In the genomic region with DNA sequence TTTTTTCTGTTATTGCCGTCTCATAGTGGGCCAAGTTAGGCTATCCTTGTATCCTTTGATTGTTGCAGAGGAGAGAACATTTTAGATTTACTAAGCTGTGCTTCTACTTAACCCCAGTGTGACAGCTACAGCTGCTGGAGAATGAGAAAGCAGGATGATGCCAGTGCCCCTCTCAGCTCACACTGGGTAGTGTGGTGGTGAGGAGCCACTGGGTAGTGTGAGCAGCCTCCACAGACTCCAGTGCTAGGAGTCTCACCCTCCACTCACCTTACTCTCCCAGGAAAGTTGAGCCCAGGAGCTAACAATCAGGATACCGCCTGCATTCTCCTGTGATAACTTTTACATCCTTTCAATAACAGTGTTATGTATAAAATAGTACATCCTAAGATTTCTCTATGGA, we compare ENCODE assay signal across 23 mouse cellular contexts.
DNase-seq lines count a peak whose midpoint lies in the region; ATAC-seq and TF ChIP-seq lines count a peak whose summit lies in the region.
"Had no signal": no experiment of that assay in that cellular context is flagged by ENCODE, and none has a peak within 500 bp of the region (broad histone marks: within the 10 kb centered on the region; RNA-seq: fewer than 3 reads in every experiment).

No protein-coding gene starts in this region.

- 64% methylated on average over 2 of the region's 2 CpGs for WGBS in midbrain, embryonic 10.5 days
- WGBS in midbrain, embryonic 14.5 days, result 58% methylated on average over 2 of the region's 2 CpGs
- 75% methylated on average over 2 of the region's 2 CpGs for WGBS in stomach, postnatal 0 days

- TF ChIP-seq EP300 in ES-Bruce4 (IDR thresholded peaks at IDR 0.05; ENCODE audit: insufficient read depth, low read depth, low read length), result no peak
- TF ChIP-seq EP300 in stomach, postnatal 0 days (optimal IDR thresholded peaks at IDR 0.05), result no peak

- peak; percentile 51 for DNase-seq in heart, adult 11 months
- DNase-seq in heart, postnatal 4 days, result no peak
- peak; percentile 26 for DNase-seq in midbrain, embryonic 10.5 days (ENCODE audit: low spot score)
- no peak for DNase-seq in midbrain, embryonic 14.5 days
- peak; percentile 9 for DNase-seq in stomach, postnatal 0 days (ENCODE audit: low spot score)
- DNase-seq: adrenal gland, adult 8-10 months; adrenal gland, postnatal 25 days; cerebellum, adult 11-12 months; cerebellum, adult 8-10 months; cerebellum, postnatal 10 days; cerebellum, postnatal 36 days; gastrocnemius, postnatal 10 days; gastrocnemius, postnatal 36 days had no signal

- H3K27ac ChIP-seq in midbrain, embryonic 10.5 days (replicated peaks), result peak overlapping the region; percentile 84
- H3K27ac ChIP-seq in midbrain, embryonic 14.5 days (replicated peaks; ENCODE audit: low read depth, low read length), result no peak overlapping the region
- H3K27ac ChIP-seq in ES-Bruce4 (ENCODE audit: insufficient read depth, low read length), result peak overlapping the region; percentile 4; the same call in 1 of the 2 replicates
- no peak overlapping the region for H3K27ac ChIP-seq in stomach, postnatal 0 days (replicated peaks)
- H3K27ac ChIP-seq: embryonic facial prominence, embryonic 13.5 days; forebrain, embryonic 13.5 days; hindbrain, embryonic 15.5 days had no signal

- no peaks in the 10 kb centered on the region for H3K27me3 ChIP-seq in midbrain, embryonic 10.5 days (ENCODE audit: low read depth, poor library complexity, severe bottlenecking)
- H3K27me3 ChIP-seq in midbrain, embryonic 14.5 days (ENCODE audit: control insufficient read depth, insufficient read depth, low read length), result no peaks in the 10 kb centered on the region
- no peaks in the 10 kb centered on the region for H3K27me3 ChIP-seq in ES-Bruce4 (ENCODE audit: control insufficient read depth, insufficient read depth, low read length, poor library complexity, severe bottlenecking)
- no peaks in the 10 kb centered on the region for H3K27me3 ChIP-seq in stomach, postnatal 0 days (ENCODE audit: control insufficient read depth, insufficient read depth, low read length)
- H3K27me3 ChIP-seq: embryonic facial prominence, embryonic 13.5 days; forebrain, embryonic 13.5 days; hindbrain, embryonic 15.5 days had no signal

- no peak for TF ChIP-seq POLR2A in ES-Bruce4 (IDR thresholded peaks at IDR 0.05; ENCODE audit: insufficient read depth, low read length)

- H3K4me1 ChIP-seq in midbrain, embryonic 10.5 days, result peaks cover 59% of the 10 kb centered on the region
- 0 out of 2 replicates have a peak, but pooled peaks cover 5% of the 10 kb centered on the region for H3K4me1 ChIP-seq in midbrain, embryonic 14.5 days (ENCODE audit: control insufficient read depth, insufficient read depth, low read length)
- H3K4me1 ChIP-seq in ES-Bruce4 (ENCODE audit: control insufficient read depth, insufficient read depth, low read length), result no peaks in the 10 kb centered on the region
- no peaks in the 10 kb centered on the region for H3K4me1 ChIP-seq in stomach, postnatal 0 days (replicated peaks; ENCODE audit: control insufficient read depth, insufficient read depth)
- H3K4me1 ChIP-seq: hindbrain, embryonic 15.5 days had no signal

- H3K36me3 ChIP-seq in midbrain, embryonic 10.5 days, result 0 out of 2 replicates have a peak, but pooled peaks cover 4% of the 10 kb centered on the region
- no peaks in the 10 kb centered on the region for H3K36me3 ChIP-seq in midbrain, embryonic 14.5 days (ENCODE audit: control insufficient read depth, insufficient read depth, low read length)
- peaks cover 8% of the 10 kb centered on the region for H3K36me3 ChIP-seq in ES-Bruce4 (ENCODE audit: control insufficient read depth, insufficient read depth, low read length, poor library complexity, severe bottlenecking)
- no peaks in the 10 kb centered on the region; the same call in 1 of the 2 replicates for H3K36me3 ChIP-seq in stomach, postnatal 0 days (ENCODE audit: control insufficient read depth, insufficient read depth, low read length)
- H3K36me3 ChIP-seq: embryonic facial prominence, embryonic 10.5 days; embryonic facial prominence, embryonic 13.5 days; hindbrain, embryonic 15.5 days had no signal

- no peak overlapping the region for H3K4me3 ChIP-seq in midbrain, embryonic 10.5 days
- H3K4me3 ChIP-seq in midbrain, embryonic 14.5 days (replicated peaks; ENCODE audit: low read depth, low read length), result no peak overlapping the region
- H3K4me3 ChIP-seq in ES-Bruce4 (ENCODE audit: low read depth, low read length), result no peak overlapping the region
- H3K4me3 ChIP-seq in stomach, postnatal 0 days (ENCODE audit: low read depth, low read length), result no peak overlapping the region
- H3K4me3 ChIP-seq: embryonic facial prominence, embryonic 10.5 days; embryonic facial prominence, embryonic 13.5 days; erythroblast, embryonic 14.5 days; forebrain, embryonic 13.5 days; hindbrain, embryonic 15.5 days had no signal

- H3K9ac ChIP-seq in midbrain, embryonic 14.5 days (replicated peaks; ENCODE audit: low read length), result no peak overlapping the region
- H3K9ac ChIP-seq in ES-Bruce4 (ENCODE audit: low read depth, poor library complexity, severe bottlenecking), result no peak overlapping the region
- no peak overlapping the region for H3K9ac ChIP-seq in stomach, postnatal 0 days (ENCODE audit: low read length)
- H3K9ac ChIP-seq: embryonic facial prominence, embryonic 13.5 days; forebrain, embryonic 13.5 days; hindbrain, embryonic 15.5 days had no signal

- TF ChIP-seq CTCF in ES-Bruce4 (IDR thresholded peaks at IDR 0.05; ENCODE audit: low read depth, low read length), result no peak
- no peak for TF ChIP-seq CTCF in stomach, postnatal 0 days (IDR thresholded peaks at IDR 0.05; ENCODE audit: low read depth)

- no peak overlapping the region for H3K4me2 ChIP-seq in midbrain, embryonic 14.5 days (ENCODE audit: low read length)
- no peak overlapping the region for H3K4me2 ChIP-seq in stomach, postnatal 0 days (replicated peaks; ENCODE audit: low read depth)
- H3K4me2 ChIP-seq: embryonic facial prominence, embryonic 13.5 days; forebrain, embryonic 13.5 days; heart, embryonic 11.5 days; hindbrain, embryonic 15.5 days had no signal

- no peak for ATAC-seq in midbrain, embryonic 14.5 days (ENCODE audit: low FRiP score, low TSS enrichment)
- ATAC-seq in stomach, postnatal 0 days (ENCODE audit: low FRiP score, low TSS enrichment), result no peak
- ATAC-seq: activated CD4-positive, CD25-positive, alpha-beta regulatory T cell, adult 4 months; CD4-positive, CD25-positive, alpha-beta regulatory T cell, adult 4 months; forebrain, embryonic 13.5 days; forebrain, embryonic 16.5 days had no signal

- no peaks in the 10 kb centered on the region for H3K9me3 ChIP-seq in midbrain, embryonic 10.5 days (replicated peaks)
- no peaks in the 10 kb centered on the region for H3K9me3 ChIP-seq in midbrain, embryonic 14.5 days (ENCODE audit: control insufficient read depth, low read length)
- no peaks in the 10 kb centered on the region for H3K9me3 ChIP-seq in ES-Bruce4 (replicated peaks; ENCODE audit: control insufficient read depth, insufficient read depth, low read length, poor library complexity, severe bottlenecking)
- H3K9me3 ChIP-seq in stomach, postnatal 0 days (ENCODE audit: control insufficient read depth, low read length), result no peaks in the 10 kb centered on the region
- H3K9me3 ChIP-seq: embryonic facial prominence, embryonic 10.5 days; embryonic facial prominence, embryonic 13.5 days; forebrain, embryonic 13.5 days; hindbrain, embryonic 15.5 days had no signal

Comparison
In these comparisons a context has a peak if more than half of its experiments do, and no peak if none do; other contexts are left out.
1. DNase-seq: peak in heart, adult 11 months (single experiment), midbrain, embryonic 10.5 days (single experiment) and stomach, postnatal 0 days (single experiment); none in heart, postnatal 4 days (single experiment) and midbrain, embryonic 14.5 days (single experiment).
2. H3K27ac ChIP-seq: peak in midbrain, embryonic 10.5 days (single experiment) and ES-Bruce4 (single experiment); none in midbrain, embryonic 14.5 days (single experiment) and stomach, postnatal 0 days (single experiment).